Mouse (Mus musculus): ENCODE measurements around the gene Frmd7.

Frmd7 gene

DNA sequence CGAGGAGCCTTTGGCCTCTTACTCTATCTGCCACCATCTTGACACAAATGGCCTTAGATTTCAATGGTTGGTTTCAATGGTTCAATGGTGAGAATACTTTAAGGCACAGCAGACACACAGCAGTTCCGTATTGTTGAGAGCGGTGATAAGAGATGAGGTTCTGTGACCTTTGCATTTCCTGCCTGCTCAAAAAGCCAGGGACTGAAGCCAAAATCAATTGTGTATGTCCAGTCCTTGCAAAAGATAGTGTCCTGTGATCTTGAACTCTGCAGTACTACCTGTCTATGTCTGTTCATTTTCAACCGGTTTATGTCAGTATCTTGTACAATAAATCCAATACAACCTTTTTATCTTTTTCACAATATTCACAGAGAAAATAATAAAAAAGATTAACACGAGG, 77.8 kb downstream of the Frmd7 start:
- DNase-seq (ENCODE audit: low spot score in 2 of 2) = no peak

DNA sequence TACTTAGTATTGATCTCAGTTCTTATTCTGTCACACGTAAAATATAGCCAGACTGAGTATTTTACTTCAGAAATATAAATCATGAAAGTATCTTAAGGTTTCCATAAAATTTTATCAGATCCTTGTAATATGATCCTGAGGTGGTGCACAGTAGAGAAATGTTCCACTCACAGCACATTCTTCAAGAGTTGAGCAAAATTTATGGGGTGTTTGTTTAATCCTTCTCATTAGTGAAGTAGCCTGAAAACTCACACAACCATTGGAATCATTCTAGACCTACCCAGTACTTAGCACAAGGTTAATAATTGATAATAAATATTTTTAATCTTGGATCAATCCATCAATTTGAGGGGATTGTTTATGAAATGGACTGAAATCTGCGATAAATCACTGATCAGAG, 78.7 kb downstream of the Frmd7 start:
- DNase-seq (ENCODE audit: low spot score in 2 of 2) = no peak

DNA sequence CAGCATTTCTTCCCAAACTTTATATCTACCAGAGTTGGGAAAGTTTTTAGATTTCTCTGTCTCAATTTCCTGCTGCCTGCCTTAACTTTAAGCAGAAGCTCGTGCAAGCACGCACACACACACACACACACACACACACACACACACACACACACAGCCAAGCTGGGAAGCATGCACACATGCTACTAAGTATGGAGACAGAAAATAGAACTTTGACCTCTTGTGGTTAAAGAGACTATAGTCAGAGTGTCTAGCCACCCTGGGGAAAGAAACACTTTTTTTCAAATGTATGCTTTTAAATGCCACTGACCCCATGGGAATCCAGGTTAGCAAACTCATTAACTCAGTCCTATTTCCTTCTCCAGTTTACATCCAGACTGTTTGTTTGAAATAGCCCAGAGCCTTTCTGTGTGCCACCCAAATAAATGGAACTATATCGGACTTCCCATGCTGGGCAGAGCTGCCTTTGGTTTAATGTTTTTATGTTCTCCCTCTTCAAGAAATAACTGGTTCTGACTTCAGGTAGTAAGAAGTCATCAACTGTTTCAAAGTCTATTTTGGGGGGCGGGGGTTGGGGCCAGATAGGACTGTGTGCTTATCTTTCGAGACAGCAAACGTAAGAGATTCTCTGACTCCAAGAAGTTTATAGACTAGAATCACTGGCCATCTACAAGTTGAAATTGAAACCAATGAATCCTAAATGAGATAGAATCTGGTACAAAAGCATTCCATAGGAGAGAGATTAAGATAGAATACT, 91.9 kb downstream of the Frmd7 start:
- no peak for DNase-seq (ENCODE audit: low spot score in 2 of 2)

Data from heart, adult 9 months (tissue).